Mouse (Mus musculus) testis, adult 2 months (tissue): ENCODE measurements around the gene Rbks.

Experiments
- CTCF ChIP-seq: fragments of 200-500 bp; IDR thresholded peaks from 2 replicates; pipeline ENCODE4 v1.5.1; 2012; ENCODE audit warnings: low read depth, mild to moderate bottlenecking, inconsistent platforms, low read length, moderate library complexity; ENCODE audit not compliant: control insufficient read depth, insufficient read depth, insufficient replicate concordance
- POLR2A ChIP-seq: fragments of 200-500 bp; IDR thresholded peaks from 2 replicates; pipeline ENCODE4 v1.6.1; 2012; ENCODE audit warnings: low read depth, mild to moderate bottlenecking, inconsistent platforms, low read length, moderate library complexity; ENCODE audit not compliant: control insufficient read depth

GRCm38 (mm10) chr5:31576539-31576975, 120.9 kb downstream of the Rbks start:
- TF ChIP-seq POLR2A = no peak
- no peak for TF ChIP-seq CTCF
